Mouse (Mus musculus) E14TG2a.4 (cell line): ENCODE results near the gene Psmb4.
"Not testable (repeated sequence)": the region's sequence is repeated elsewhere in the genome, so short reads cannot be mapped to it uniquely, and the experiment has no call there.

Experiments
- H3K27me3 ChIP-seq: 2 replicates; pipeline ENCODE4 v1.6.1; 2014; ENCODE audit warnings: low read length, control low read depth; ENCODE audit not compliant: insufficient read depth
- H3K36me3 ChIP-seq: 2 replicates; pipeline ENCODE4 v1.6.1; 2014; ENCODE audit warnings: low read length, control low read depth; ENCODE audit not compliant: insufficient read depth
- H3K4me1 ChIP-seq: replicated peaks from 2 replicates; pipeline ENCODE4 v1.6.1; 2014; ENCODE audit warnings: low read depth, low read length, control low read depth
- H3K4me3 ChIP-seq: replicated peaks from 2 replicates; pipeline ENCODE4 v1.5.1; 2014; ENCODE audit warnings: mild to moderate bottlenecking, low read length
- H3K9me3 ChIP-seq: 2 replicates; pipeline ENCODE4 v1.6.1; 2014; ENCODE audit warnings: low read length, control low read depth
- CTCF ChIP-seq: conservative IDR thresholded peaks from 2 replicates; pipeline ENCODE4 v1.5.1; 2014; ENCODE audit warnings: low read length
- NANOG ChIP-seq: IDR thresholded peaks from 2 replicates; pipeline ENCODE4 v1.6.1; 2014; ENCODE audit warnings: borderline replicate concordance, low read length, mixed read lengths
- POU5F1 ChIP-seq: IDR thresholded peaks from 2 replicates; pipeline ENCODE4 v1.6.1; 2014; ENCODE audit warnings: low read length, borderline replicate concordance

Psmb4 gene

GRCm38 (mm10) chr3:94886316-94887224 lies at the start of gene Psmb4:
TSS of gene Psmb4 (minus strand) at chr3:94886961.
- TF ChIP-seq CTCF (no peak), POU5F1 (no peak), NANOG (no peak)
- peaks cover 45% of the 10 kb centered on the region for H3K36me3 ChIP-seq
- H3K9me3 ChIP-seq: no peaks in the 10 kb centered on the region
- H3K4me1 ChIP-seq: peaks cover 44% of the 10 kb centered on the region
- peak within 1 kb of the TSS; percentile 99 for H3K4me3 ChIP-seq
- H3K27me3 ChIP-seq: no peaks in the 10 kb centered on the region

- H3K36me3 ChIP-seq, H3K9me3 ChIP-seq, H3K27me3 ChIP-seq, H3K4me3 ChIP-seq: not testable (repeated sequence)
- H3K4me1 ChIP-seq: peaks cover 10% of the 10 kb centered on the region
These were observed 49.4 kb upstream of the Psmb4 start for GRCm38 (mm10) chr3:94936147-94936546.

- not testable (repeated sequence) for H3K36me3 ChIP-seq, H3K9me3 ChIP-seq
- H3K4me1 ChIP-seq: peaks cover 13% of the 10 kb centered on the region
These were observed 48.6 kb upstream of the Psmb4 start for GRCm38 (mm10) chr3:94935332-94935731.

GRCm38 (mm10) chr3:94934564-94934963 lies 47.8 kb upstream of the Psmb4 start:
- not testable (repeated sequence) for H3K36me3 ChIP-seq, H3K27me3 ChIP-seq

More at GRCm38 (mm10) chr3:94935332-94935731, 48.6 kb upstream of the Psmb4 start:
- H3K27me3 ChIP-seq, H3K4me3 ChIP-seq: not testable (repeated sequence)

GRCm38 (mm10) chr3:94933604-94934003 lies 46.8 kb upstream of the Psmb4 start:
- H3K27me3 ChIP-seq, H3K4me3 ChIP-seq, H3K36me3 ChIP-seq, H3K9me3 ChIP-seq: not testable (repeated sequence)
- H3K4me1 ChIP-seq: peaks cover 13% of the 10 kb centered on the region

More at GRCm38 (mm10) chr3:94934564-94934963, 47.8 kb upstream of the Psmb4 start:
- H3K4me3 ChIP-seq, H3K9me3 ChIP-seq: not testable (repeated sequence)
- H3K4me1 ChIP-seq: peaks cover 13% of the 10 kb centered on the region

GRCm38 (mm10) chr3:94932809-94933564 lies 46.2 kb upstream of the Psmb4 start, which contains the start of gene Selenbp1:
TSS of gene Selenbp1 (plus strand) at chr3:94933056.
- Histone ChIP-seq H3K27me3 (peaks cover 2% of the 10 kb centered on the region; the same call in 1 of the 2 replicates), H3K9me3 (no peaks in the 10 kb centered on the region), H3K4me1 (peaks cover 13% of the 10 kb centered on the region), H3K4me3 (peak within 1 kb of the TSS; percentile 61), H3K36me3 (no peaks in the 10 kb centered on the region)
- no peak for TF ChIP-seq CTCF
- TF ChIP-seq NANOG: no peak
- no peak for TF ChIP-seq POU5F1

GRCm38 (mm10) chr3:94932279-94932678 lies 45.5 kb upstream of the Psmb4 start:
- H3K9me3 ChIP-seq, H3K27me3 ChIP-seq, H3K36me3 ChIP-seq, H3K4me3 ChIP-seq: not testable (repeated sequence)
- peaks cover 13% of the 10 kb centered on the region for H3K4me1 ChIP-seq

- H3K27me3 ChIP-seq, H3K36me3 ChIP-seq, H3K4me3 ChIP-seq, H3K9me3 ChIP-seq: not testable (repeated sequence)
- H3K4me1 ChIP-seq: peaks cover 17% of the 10 kb centered on the region
These were observed 44.8 kb upstream of the Psmb4 start for GRCm38 (mm10) chr3:94931427-94932082.

GRCm38 (mm10) chr3:94930386-94931266 lies 43.9 kb upstream of the Psmb4 start:
- H3K4me3 ChIP-seq, H3K9me3 ChIP-seq, H3K27me3 ChIP-seq, H3K36me3 ChIP-seq: not testable (repeated sequence)
- peaks cover 22% of the 10 kb centered on the region for H3K4me1 ChIP-seq

- peaks cover 22% of the 10 kb centered on the region for H3K4me1 ChIP-seq
- H3K9me3 ChIP-seq, H3K4me3 ChIP-seq, H3K27me3 ChIP-seq, H3K36me3 ChIP-seq: not testable (repeated sequence)
These were observed 42.2 kb upstream of the Psmb4 start for GRCm38 (mm10) chr3:94928979-94929378.
